6 mouse cellular contexts compared by ENCODE assay signal in the genomic region with DNA sequence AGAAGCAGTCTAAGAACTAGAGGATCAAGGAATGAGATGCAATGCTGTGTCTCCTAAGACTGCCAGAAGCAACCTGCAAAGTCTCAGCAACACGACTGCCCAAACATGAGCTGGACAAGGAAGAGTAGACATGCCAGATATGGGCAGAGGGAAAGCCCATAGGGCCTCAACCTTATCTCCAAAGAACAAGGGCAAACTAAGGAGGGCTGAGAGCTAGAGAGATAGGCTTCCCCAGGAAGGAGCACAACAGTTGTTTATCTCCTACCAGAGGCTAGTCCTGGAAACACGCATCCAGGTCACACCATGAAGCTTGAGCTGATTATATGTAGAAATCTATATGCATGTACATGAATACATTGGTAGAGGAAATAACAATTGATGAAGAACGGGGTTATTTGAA.
DNase-seq lines count a peak whose midpoint lies in the region; ATAC-seq and TF ChIP-seq lines count a peak whose summit lies in the region.
"Not testable (repeated sequence)": the region's sequence is repeated elsewhere in the genome, so short reads cannot be mapped to it uniquely, and the experiment has no call there.

No protein-coding gene starts in this region.

- TF ChIP-seq EP300 in liver, embryonic 14.5 days (IDR thresholded peaks at IDR 0.05; ENCODE audit: low read depth); liver, postnatal 0 days (IDR thresholded peaks at IDR 0.05; ENCODE audit: low read depth): not testable (repeated sequence)

- not testable (repeated sequence) for H3K4me2 ChIP-seq in heart, embryonic 11.5 days; liver, embryonic 11.5 days; liver, embryonic 14.5 days (ENCODE audit: low read depth); liver, postnatal 0 days (ENCODE audit: low read depth, low read length); stomach, embryonic 15.5 days

- not testable (repeated sequence) for H3K4me1 ChIP-seq in heart, embryonic 11.5 days (ENCODE audit: control insufficient read depth, insufficient read depth, low read length); liver, embryonic 11.5 days (replicated peaks; ENCODE audit: control insufficient read depth, insufficient read depth, low read length); liver, postnatal 0 days (ENCODE audit: insufficient read depth); stomach, embryonic 15.5 days
- peaks cover 5 to 13% of the 10 kb centered on the region in 2 experiments for H3K4me1 ChIP-seq in liver, embryonic 14.5 days (replicated peaks; ENCODE audit: control insufficient read depth in 2 of 2, insufficient read depth in 2 of 2, low read length in 1 of 2)

- H3K9me3 ChIP-seq in heart, embryonic 11.5 days (replicated peaks; ENCODE audit: control insufficient read depth, low read length); liver, embryonic 11.5 days (ENCODE audit: control insufficient read depth, low read length); liver, embryonic 14.5 days (ENCODE audit: control insufficient read depth, low read length); liver, postnatal 0 days (ENCODE audit: low read length); stomach, embryonic 15.5 days: not testable (repeated sequence)

- H3K27ac ChIP-seq in heart, embryonic 11.5 days (ENCODE audit: low read depth, low read length); liver, embryonic 11.5 days (ENCODE audit: low read depth, low read length); liver, embryonic 14.5 days; liver, postnatal 0 days (ENCODE audit: low read depth); stomach, embryonic 15.5 days: not testable (repeated sequence)

- not testable (repeated sequence) for H3K36me3 ChIP-seq in heart, embryonic 11.5 days (ENCODE audit: control insufficient read depth, insufficient read depth, low read length); liver, embryonic 11.5 days (ENCODE audit: control insufficient read depth, insufficient read depth, low read length); liver, embryonic 14.5 days (replicated peaks; ENCODE audit: control insufficient read depth, insufficient read depth, low read depth); liver, postnatal 0 days (replicated peaks; ENCODE audit: insufficient read depth, low read length); stomach, embryonic 15.5 days

- not testable (repeated sequence) for DNase-seq in liver, embryonic 11.5 days (ENCODE audit: low spot score); liver, embryonic 14.5 days (ENCODE audit: low read depth in 3 of 3, low spot score in 3 of 3); liver, postnatal 0 days

- TF ChIP-seq CTCF in liver, embryonic 14.5 days (IDR thresholded peaks at IDR 0.05; ENCODE audit: low read depth); liver, postnatal 0 days (IDR thresholded peaks at IDR 0.05; ENCODE audit: low read depth): not testable (repeated sequence)

- peak; percentile 63; the same call in 1 of the 2 replicates for ATAC-seq in common myeloid progenitor, adult 5-6 weeks (replicated peaks; ENCODE audit: low read depth, poor library complexity, severe bottlenecking)
- ATAC-seq in heart, embryonic 11.5 days (replicated peaks; ENCODE audit: insufficient number of reproducible peaks, low FRiP score, low TSS enrichment), result peak; percentile 83
- ATAC-seq in liver, embryonic 11.5 days (replicated peaks; ENCODE audit: low FRiP score), result peak; percentile 97
- ATAC-seq in liver, embryonic 14.5 days (ENCODE audit: insufficient read depth), result peak; percentile 95
- peak; percentile 88 for ATAC-seq in liver, postnatal 0 days
- ATAC-seq in stomach, embryonic 15.5 days (ENCODE audit: insufficient read depth, low FRiP score, low read depth), result peak; percentile 73; the same call in 1 of the 2 replicates

- not testable (repeated sequence) for H3K4me3 ChIP-seq in heart, embryonic 11.5 days (ENCODE audit: low read depth, low read length); liver, embryonic 11.5 days (ENCODE audit: low read depth, low read length); liver, embryonic 14.5 days (ENCODE audit: insufficient read depth in 1 of 2, low read depth in 2 of 2, low read length in 2 of 2); liver, postnatal 0 days (ENCODE audit: low read depth, low read length); stomach, embryonic 15.5 days (replicated peaks)

- WGBS in heart, embryonic 11.5 days (ENCODE audit: insufficient replicate concordance), result no CpG with 5 or more reads among the region's 3 CpGs
- no CpG with 5 or more reads among the region's 3 CpGs for WGBS in liver, embryonic 11.5 days
- WGBS in liver, embryonic 14.5 days (ENCODE audit: insufficient replicate concordance), result no CpG with 5 or more reads among the region's 3 CpGs
- WGBS in liver, postnatal 0 days (ENCODE audit: insufficient replicate concordance), result no CpG with 5 or more reads among the region's 3 CpGs
- no CpG with 5 or more reads among the region's 3 CpGs for WGBS in stomach, embryonic 15.5 days

- not testable (repeated sequence) for H3K27me3 ChIP-seq in heart, embryonic 11.5 days (ENCODE audit: control insufficient read depth, insufficient read depth, low read length); liver, embryonic 11.5 days (replicated peaks; ENCODE audit: control insufficient read depth, insufficient read depth, low read length); liver, embryonic 14.5 days (ENCODE audit: control insufficient read depth, insufficient read depth, low read length); liver, postnatal 0 days (ENCODE audit: insufficient read depth, low read length); stomach, embryonic 15.5 days (replicated peaks)

- not testable (repeated sequence) for H3K9ac ChIP-seq in heart, embryonic 11.5 days (ENCODE audit: low read depth, low read length); liver, embryonic 11.5 days (ENCODE audit: low read depth, low read length); liver, embryonic 14.5 days (replicated peaks); liver, postnatal 0 days (replicated peaks); stomach, embryonic 15.5 days
